Mouse (Mus musculus): ENCODE data around the gene Kcnab3.
A peak's percentile ranks its signal among the peaks of the same experiment; 100 is the strongest.
"Not testable (repeated sequence)": the region's sequence is repeated elsewhere in the genome, so short reads cannot be mapped to it uniquely, and the experiment has no call there.

The Kcnab3 gene

DNA sequence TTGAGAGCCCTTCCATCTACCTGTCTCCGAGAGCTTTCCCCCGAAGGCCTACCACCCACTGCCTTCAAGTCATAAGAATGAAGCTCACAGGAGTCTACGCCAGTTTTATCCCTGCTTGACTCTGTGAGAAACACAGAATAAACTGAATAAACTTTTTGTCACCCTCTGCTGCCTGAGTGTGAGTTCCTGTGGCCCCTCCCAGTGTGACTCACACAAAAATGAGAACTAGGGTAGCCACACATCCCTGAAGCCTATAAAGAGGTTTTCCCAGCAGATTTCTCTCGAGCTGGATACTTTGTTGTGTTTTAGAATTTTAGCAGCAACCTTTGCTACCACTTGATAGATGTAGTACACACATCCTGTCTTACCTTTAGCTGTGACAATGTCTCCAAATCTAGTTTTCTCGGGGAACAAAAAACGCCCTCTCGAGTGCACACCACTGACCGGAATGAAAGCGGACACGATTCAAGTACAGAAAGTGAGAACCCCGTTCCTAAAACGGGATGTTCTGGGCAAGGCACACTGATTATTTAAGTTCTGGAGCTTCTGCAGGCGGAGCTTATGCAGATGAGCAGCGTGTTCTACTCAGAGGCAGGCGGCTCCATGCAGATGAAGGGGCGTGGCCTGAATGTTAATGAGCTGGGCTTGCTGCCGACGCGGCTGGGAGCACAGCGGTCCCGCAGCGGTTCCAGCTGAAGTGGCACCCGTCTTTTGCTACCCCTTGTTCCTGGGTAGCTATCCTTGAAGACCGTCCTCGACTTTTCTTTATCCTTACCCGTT, at the start of gene Kcnab3:
Kcnab3 (plus strand) TSS at position 631 of the 780 bp plus-strand sequence.
- peak; percentile 82 for DNase-seq

DNA sequence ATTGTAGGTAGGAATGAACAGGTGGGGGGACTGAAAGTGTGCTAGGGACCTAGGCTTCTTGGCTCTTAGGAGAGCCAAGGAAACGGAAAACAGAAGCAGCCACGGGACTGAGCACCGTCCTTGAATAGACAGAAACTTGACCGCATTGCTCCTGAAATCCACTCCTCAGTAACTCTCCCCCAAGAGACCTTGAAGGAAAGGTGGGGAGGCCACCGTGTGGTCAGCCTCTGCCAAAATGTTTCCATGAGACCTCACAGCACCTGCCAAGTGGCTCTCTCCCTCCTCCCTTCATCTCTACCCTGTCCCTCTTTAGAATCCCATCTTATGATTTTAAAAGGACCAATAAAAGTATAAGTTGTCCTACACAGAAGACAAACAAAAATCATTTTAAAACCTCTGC, 48.8 kb upstream of the Kcnab3 start:
- DNase-seq: no peak

DNA sequence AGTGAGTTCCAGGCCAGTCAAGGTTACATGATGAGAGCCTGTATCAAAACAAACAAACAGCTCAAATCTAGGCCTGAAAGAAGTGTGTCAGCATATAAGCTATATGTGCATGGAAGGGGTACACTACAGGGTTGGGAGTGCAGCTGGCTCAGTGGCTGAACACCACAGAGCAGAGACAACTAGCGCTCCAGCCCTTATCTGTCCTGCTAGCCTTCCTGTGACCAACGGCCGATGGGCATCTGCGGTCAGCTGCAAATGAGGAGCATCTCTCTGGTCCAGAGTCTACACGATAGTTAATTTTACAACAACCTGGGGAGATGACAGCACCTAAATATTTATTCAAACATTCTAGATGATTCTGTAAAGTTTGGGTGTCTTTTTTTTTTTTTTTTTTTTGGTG, 34.9 kb upstream of the Kcnab3 start:
- DNase-seq: no peak

DNA sequence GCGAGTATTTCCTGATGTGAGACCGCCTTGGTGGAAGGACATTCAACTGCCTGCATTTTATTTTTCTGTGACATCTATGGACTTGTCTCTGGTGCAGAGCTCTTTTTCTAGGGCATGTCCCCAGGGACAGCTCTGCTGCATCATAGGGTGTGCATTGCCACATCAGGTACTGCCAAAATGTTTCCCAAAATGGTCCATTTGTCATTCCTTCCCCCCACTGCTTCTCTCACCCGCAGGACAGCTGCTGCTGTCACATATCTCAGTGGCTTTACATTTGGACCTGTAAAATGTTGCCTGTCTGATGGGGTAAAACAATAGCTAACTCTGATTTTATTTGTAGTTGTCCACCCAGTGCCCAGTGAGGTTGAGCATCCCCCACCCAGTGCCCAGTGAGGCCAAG, 30.8 kb upstream of the Kcnab3 start:
- DNase-seq: no peak

DNA sequence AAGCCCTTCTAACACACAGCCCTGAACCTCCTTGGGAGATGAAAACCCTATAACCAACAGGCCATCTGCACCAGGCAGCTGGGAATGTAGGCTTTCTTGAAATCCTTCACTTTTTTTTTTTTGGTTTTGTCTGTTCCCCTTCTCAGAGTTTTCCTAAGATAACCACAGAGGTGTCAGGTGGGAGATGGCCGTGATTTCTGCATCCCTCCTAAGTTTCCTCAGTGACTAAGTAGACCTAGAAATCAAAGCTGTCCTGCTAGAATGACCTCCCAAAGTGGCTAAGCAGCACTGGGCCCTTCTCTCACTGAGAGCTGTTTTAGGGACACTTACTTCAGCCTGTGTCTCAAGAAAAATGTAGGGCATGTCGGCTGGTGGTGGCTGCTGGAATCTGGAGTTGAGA, 28.3 kb upstream of the Kcnab3 start:
- DNase-seq: no peak

DNA sequence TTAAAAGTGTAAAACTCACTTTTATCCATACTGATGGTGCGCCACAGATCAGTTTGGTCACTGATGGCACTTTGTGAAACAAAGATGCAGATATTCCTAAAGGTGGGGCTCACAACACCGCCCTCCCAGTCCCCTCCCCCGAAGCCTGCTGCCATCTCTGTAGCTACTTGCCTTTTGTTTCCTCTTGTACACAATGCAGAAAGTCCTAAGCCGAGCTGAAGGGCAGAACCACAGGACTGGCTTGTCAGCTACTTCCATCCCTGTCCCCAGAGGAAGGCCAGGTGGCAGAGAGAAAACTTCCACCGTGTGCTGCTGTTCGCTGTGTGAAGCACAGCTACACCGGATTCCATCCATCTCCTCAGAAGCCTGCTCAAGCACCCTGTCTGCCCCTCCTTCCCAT, 27.8 kb upstream of the Kcnab3 start:
- no peak for DNase-seq

DNA sequence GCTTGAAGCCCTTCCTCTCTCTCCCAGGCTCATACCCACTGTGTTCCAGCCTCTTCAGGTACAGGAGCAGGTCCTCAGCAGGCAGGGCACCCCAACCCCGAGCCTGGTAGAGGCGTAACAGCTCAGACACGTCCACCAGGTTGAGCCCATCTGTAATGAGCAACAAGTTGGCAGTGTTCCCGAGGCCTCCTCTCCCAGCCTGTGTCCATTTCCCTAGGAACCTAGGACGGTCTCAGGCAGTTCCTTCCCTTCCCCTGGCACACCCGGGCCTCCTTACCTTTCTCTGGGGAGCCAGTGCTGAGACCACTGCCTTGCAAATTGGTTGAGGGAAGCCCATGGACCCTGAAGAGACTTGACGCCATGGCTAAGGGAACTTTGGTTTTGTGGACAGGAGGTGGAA, 23.2 kb upstream of the Kcnab3 start:
- no peak for DNase-seq

DNA sequence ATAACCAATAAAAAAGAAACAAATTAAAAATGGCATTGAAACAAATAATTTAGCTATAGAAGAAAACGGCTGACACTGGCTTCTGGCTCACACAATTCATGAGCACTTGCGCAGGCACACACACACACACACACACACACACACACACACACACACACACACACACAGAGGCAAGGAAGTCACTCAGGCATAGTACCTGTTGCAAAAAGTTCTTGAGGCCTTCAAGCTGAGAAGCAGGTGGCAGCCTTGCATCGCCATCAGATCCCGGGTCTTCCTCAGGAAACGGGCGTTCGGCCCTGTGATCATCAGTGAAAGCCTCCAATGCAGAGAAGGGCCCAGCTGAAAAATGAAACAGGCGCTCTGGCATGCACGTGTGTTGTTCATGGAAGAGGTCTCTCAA, 20.8 kb upstream of the Kcnab3 start:
- no peak for DNase-seq

DNA sequence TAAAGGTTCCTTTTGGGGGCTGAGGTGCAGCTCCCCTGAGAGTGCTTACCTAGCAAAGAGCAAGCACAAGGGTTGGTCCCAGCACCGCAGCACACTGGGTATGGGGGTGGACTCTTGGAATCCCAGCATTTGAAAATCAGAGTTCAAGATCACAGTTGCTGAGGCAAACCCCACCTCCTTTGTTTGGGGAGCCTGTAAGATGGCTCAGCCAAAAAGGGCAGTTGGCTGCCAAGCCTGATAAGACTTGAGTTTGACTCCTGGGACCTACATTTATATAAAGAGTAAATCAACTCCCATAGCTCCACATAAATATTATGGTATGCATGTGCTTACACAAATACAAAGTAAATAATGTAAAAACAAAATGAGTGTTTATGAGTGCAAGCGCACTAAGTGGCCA, 20.0 kb upstream of the Kcnab3 start:
- DNase-seq: no peak

DNA sequence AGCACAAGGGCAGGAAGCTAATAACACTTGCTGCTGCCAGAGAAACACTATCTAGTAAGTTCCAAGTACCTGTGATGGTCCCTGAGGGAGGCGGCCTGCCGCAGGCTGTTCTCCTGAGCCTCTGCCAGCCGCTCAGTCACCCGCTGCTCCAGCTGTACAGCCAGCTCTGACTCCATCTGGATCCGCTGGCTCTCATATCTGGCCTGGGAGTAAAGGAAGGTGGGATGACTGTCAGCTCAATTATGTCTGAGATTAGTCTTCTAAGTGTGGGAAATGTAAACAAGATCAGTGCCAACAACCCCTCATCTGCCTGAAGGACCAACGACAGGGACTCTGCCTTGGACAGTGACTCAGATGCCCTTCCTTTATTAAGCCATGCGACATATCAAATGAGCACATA, 14.8 kb upstream of the Kcnab3 start:
- DNase-seq: no peak

DNA sequence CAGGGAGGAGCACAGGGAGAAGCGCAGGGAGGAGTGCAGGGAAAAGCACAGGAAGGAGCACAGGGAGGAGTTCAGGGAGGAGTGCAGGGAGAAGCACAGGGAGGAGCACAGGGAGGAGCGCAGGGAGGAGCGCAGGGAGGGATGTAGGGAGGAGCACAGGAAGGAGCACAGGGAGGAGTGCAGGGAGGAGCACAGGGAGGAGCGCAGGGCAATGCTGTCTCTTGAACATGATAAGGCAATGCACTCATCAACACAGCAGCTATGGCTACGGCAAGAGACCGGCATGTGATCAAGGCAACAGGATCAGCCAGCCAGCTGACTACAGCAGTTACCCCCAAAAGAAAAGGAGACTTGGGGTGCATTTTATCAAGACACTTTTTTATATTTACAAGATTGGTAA, 9.7 kb upstream of the Kcnab3 start:
- no peak for DNase-seq

DNA sequence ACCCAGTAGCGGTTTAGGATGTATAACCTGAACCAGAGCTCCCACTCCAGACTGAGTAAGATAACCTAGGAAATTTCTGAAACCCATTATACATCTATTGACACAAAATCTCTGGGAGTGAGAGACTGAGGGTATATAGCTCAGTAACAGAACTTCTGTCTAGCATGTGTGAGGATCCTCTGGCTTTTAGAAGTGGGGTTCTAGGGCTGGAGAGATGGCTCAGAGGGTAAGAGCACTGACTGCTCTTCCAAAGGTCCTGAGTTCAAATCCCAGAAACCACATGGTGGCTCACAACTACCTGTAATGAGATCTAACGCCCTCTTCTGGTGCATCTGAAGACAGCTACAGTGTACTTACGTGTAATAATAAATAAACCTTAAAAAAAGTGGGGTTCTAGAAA, 8.1 kb upstream of the Kcnab3 start:
- not testable (repeated sequence) for DNase-seq

DNA sequence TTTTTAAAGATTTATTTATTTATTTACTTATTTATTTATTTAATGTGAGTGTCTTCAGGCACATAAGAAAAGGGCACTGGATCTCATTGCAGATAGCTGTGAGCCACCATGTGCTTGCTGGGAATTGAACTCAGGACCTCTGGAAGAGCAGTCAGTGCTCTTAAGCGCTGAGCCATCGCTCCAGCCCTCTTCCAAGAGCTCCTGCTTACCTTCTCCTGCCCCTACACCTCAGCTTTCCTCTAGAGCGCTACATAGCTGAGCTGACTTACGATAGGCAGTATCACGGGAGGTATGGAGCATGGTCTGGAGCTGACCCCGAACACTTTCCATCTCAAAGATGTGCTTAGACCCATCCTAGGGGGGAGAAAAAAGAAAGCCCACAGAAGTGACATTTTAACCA, 4.5 kb upstream of the Kcnab3 start:
- DNase-seq: no peak

DNA sequence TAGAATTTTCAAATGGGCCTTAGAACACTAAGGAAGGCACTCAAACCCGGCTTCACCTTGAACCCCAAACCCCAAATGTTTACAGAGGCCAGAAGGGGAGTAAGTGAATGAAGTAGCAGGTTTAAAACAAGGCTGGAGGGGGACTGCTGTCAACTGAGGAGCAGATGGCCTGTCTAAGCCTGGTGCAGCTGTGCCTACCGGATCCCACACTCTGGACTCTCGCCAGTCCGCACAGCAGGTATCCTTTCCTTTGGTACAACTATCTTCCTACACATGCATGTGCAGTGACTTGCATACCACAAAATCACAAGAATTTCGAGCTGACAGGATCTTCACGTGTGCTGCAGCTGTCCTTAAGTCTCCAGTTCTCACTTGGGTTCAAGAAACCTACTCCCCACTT, 4.0 kb upstream of the Kcnab3 start:
- no peak for DNase-seq

DNA sequence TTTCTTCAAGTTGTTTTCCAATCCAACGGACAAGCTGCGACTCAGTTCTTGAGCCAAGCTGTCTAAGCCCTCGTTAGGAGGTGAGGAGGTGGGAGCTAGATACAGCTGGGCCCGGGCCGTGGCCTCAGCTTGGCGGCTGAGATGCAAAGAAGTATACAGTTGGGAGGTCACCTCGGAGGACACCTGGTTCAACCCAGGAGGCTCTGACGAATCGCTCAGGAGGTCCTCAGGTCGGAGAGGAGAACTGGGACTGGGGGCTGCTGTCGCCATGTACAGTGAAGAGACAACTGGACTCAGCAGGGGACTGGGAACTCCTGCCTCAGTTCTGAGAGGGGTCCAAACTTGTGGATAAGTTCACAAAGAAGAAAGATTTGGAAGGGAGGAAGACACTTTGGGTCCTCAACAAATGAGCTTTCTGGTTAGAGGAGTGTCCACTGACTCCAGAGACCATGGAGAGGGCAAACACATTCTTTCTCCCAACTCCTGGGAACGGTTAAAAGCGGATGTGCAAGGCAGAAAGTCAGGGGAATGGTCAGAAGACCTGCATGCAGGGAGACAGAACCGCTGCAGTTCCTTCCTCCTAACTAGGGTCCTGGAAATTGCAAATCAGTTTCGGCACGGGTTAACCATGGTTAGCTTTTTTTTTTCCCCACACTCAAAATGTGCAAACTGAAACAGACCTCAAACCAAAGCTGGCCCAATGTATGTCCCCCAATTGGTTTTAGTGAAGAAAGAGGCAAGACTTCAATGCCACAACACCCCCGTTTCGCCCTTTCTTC, 3.2 kb upstream of the Kcnab3 start:
- no peak for DNase-seq

DNA sequence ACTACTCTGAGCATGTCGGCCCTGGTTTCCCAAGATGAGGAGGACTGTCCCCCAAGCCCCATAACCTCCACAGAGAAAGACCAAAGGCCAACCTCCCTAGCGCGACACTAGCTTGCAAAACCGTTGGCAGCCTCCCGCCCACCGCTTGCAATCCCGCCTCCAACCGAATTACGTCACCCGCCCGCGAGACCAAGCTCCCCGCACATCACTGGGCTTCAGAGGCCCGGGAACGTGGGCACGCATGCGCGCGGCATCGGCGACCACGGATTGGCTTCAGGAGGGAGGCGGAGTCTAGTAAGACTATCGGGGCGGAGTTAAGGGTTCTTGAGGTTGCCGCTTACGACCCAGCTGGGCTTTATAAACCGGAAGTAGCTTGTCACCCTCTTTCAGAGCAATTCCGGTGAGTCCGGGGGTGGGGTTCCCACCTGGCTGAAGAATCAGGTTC, 2.4 kb upstream of the Kcnab3 start, which contains the start of the genes Cntrob and Trappc1:
Cntrob (minus strand) TSS at position 109 of the 445 bp plus-strand sequence.
Trappc1 (plus strand) TSS at position 314 of the 445 bp plus-strand sequence.
- DNase-seq: peak; percentile 100

DNA sequence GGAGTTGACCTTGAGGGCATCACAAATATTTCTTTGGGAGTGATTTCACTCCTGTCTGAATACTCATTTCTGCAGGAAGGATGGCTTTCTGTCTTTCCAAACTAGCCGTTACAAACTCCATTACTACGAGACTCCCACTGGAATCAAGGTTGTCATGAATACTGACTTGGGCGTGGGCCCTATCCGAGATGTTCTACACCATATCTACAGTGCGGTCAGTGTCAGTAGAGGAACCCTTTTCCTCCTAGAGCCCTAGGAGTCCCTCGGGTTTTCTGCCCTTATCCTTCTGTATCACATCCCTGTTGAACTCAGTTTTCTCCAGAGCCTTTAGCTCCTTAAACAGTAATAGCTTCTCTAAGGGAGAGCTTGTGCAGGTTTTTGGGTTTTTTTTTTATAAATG, 1.3 kb upstream of the Kcnab3 start:
- no peak for DNase-seq

DNA sequence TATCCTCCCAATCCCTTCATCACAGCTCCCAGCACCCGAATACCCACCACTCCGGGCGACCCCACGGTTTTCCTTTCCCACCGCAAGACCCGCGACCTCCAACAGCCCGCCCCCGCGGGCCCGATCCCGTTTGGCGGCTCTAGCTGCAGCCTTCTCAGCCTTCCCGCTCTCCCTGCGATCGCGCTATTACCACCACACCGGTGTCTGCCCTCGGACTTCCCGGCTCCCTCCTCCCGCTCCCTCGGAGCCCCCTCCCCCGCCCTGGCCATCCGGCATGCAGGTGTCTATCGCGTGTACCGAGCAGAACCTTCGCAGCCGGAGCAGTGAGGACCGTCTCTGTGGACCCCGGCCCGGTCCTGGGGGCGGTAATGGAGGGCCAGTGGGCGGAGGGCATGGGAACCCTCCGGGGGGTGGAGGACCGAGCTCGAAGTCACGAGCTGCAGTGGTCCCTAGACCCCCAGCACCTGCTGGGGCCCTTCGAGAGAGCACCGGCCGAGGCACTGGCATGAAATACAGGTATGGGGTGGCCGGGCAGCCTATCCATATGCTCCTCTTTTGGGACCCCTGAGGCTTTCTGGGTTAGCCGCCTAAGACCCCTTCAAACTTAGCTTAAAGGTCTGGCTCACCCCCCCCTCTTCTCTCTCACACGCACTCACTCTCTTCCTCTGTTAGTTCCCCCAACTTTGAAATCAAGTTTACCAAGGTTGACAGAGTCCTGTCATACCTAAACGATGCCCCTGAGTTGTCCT, 524 bp downstream of the Kcnab3 start:
- peak; percentile 66 for DNase-seq

DNA sequence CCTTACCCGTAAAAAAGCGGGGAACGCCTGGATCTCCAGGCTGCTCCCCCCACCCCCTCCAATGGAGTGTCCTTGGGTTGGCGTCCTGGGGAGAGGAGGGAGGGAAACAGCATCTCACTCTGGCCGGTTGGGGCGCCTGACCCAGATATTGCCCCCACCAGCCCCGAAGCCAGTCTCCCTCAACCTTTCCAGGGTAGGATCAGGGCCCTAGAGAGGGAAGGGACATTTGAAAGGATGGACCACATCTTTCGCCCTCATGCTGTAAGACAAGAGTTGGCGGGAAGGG, 1.0 kb downstream of the Kcnab3 start:
- DNase-seq: no peak

DNA sequence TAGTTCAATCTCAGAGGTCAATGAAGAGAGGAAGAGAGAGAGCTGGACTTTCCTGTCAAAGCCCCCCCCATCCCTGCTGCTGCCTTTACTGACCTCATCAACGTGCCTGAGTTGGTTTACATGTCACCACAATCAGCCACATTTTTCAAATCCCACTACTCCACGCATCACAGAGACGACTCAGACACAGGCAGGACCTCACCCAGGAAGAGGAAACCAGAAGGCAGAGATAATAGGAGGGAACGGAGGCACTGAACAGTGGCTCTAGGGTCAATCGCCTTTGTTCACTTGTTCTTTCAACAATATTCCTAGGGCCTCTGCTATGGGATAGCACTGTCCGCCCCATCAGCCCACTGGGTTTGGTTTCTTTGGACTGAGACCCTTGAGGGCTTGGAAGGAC, 1.6 kb downstream of the Kcnab3 start:
- no peak for DNase-seq

DNA sequence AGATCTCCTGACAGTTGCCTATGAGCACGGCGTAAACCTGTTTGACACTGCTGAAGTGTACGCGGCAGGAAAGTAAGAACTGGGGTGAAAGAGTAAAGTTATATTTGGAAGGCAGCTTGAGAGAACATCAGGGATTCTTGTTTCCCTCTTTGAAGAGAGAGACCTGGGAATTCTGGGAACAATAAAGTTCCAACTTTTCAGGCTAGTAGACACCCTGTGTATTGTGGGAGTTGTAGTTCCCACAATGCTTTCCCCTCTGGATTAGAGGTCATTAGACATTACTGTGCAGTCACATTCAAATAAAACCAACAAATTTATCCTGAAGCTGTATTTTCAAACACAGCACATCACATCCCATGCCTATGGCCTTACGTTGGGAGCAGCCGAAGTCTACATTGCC, 2.5 kb downstream of the Kcnab3 start:
- no peak for DNase-seq

DNA sequence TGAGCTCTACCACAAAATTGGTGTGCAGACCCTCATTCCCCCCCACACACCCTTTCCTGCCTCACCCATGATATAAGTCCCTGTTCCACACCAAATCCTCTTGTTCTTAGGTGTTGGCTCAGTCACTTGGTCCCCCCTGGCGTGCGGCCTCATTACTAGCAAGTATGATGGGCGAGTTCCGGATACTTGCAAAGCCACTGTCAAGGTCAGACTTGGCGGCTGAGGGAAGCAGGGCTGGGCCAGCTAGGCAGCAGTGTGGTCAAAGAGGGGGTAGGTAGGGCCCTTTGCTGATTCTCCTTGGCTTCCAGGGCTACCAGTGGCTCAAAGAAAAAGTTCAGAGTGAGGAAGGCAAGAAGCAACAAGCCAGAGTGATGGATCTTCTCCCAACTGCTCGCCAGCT, 5.1 kb downstream of the Kcnab3 start:
- DNase-seq: no peak

DNA sequence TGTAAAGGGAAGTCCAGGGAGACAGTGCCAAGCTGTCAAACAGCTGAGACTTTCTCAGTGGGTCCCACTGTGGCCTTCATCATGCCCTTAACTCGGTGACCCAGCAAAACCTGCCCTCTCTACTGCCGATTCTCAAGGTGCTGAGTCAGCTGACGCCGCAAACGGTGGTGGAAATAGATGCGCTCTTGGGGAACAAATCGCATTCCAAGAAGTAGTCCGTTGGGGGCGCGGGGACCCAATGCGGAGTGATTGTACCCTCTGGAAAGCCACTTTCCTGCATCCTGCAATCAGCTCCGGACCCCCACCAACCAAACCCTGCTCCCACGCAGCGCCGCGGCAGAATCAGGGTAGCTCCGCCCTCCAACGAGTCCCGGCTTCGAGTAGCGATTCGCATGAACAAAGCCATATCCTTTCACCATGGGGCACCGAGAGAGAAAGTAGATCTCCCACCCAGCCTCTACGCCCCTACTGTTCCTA, 5.9 kb downstream of the Kcnab3 start:
- peak; percentile 80 for DNase-seq

Data from cerebellum, adult 11-12 months (tissue).